Mouse (Mus musculus) embryonic facial prominence, embryonic 11.5 days (tissue): ENCODE data around the gene Usp29. TPM values are rescaled to one million over a fixed set of nuclear protein-coding genes. Genes with fewer than 3 reads are reported as not detected.

Experiments used
- ATAC-seq: fragments of 200-750 bp; cut with Nextera tagmentation; replicated peaks from 2 replicates; pipeline ENCODE4 v1.8.0; 2017; ENCODE audit warnings: low read depth; ENCODE audit not compliant: insufficient number of reproducible peaks, low FRiP score, low TSS enrichment
- DNase-seq: peaks from one replicate; pipeline ENCODE4 v3.0.0-alpha.2; 2015; ENCODE audit warnings: low spot score
- H3K27ac ChIP-seq: fragments of 300-500 bp; sonication (generic); replicated peaks from 2 replicates; pipeline ENCODE4 v1.5.1; 2014; ENCODE audit warnings: mild to moderate bottlenecking, low read depth, low read length, control low read depth
- H3K27me3 ChIP-seq: fragments of 300-500 bp; sonication (generic); 2 replicates; pipeline ENCODE4 v1.6.1; 2014; ENCODE audit warnings: mild to moderate bottlenecking, low read length, moderate library complexity, mixed read lengths; ENCODE audit not compliant: control insufficient read depth, insufficient read depth
- H3K36me3 ChIP-seq: fragments of 300-500 bp; sonication (generic); replicated peaks from 2 replicates; pipeline ENCODE4 v1.6.1; 2014; ENCODE audit warnings: low read depth, mild to moderate bottlenecking, low read length, moderate library complexity, mixed read lengths; ENCODE audit not compliant: control insufficient read depth, insufficient read depth
- H3K4me1 ChIP-seq: fragments of 300-500 bp; sonication (generic); 2 replicates; pipeline ENCODE4 v1.6.1; 2014; ENCODE audit warnings: low read length, mixed read lengths; ENCODE audit not compliant: control insufficient read depth, insufficient read depth
- H3K4me2 ChIP-seq: fragments of 300-500 bp; sonication (generic); 2 replicates; pipeline ENCODE4 v1.6.1; 2014; ENCODE audit warnings: low read depth, mild to moderate bottlenecking, control low read depth, low read length, moderate library complexity
- H3K4me3 ChIP-seq: fragments of 300-500 bp; sonication (generic); 2 replicates; pipeline ENCODE4 v1.5.1; 2014; ENCODE audit warnings: low read depth, low read length, control low read depth
- H3K9ac ChIP-seq: fragments of 300-500 bp; sonication (generic); replicated peaks from 2 replicates; pipeline ENCODE4 v1.6.1; 2014; ENCODE audit warnings: mild to moderate bottlenecking, control low read depth, low read length
- H3K9me3 ChIP-seq: fragments of 300-500 bp; sonication (generic); replicated peaks from 2 replicates; pipeline ENCODE4 v1.6.1; 2016; ENCODE audit warnings: mild to moderate bottlenecking, low read length, inconsistent platforms, mixed read lengths; ENCODE audit not compliant: control insufficient read depth
- WGBS: fragments of 180-500 bp; shearing (Covaris S2); extraction: QIAGEN DNeasy Blood & Tissue Kit; methylation state at CpG from one replicate; pipeline ENCODE4 v1.1.7; 2014; 5-methylcytosine and 5-hydroxymethylcytosine counted together
- polyA plus RNA-seq: library from polyadenylated mRNA; unstranded; fragments of >200 nt; fragmentation: Nextera tagmentation; extraction: Ambion mirVana; gene quantifications from 2 replicates; pipeline ENCODE4 v1.2.1, GENCODE M21; 2014

Gene Usp29
- polyA plus RNA-seq, 1 experiment from 2014 or later: 15.2 TPM

GRCm38 (mm10) chr7:6911731-6912130, 181.4 kb downstream of the Usp29 start:
- Histone ChIP-seq H3K27ac (no peak overlapping the region), H3K36me3 (no peaks in the 10 kb centered on the region), H3K27me3 (no peaks in the 10 kb centered on the region), H3K9me3 (no peaks in the 10 kb centered on the region), H3K4me1 (peaks cover 5% of the 10 kb centered on the region), H3K9ac (no peak overlapping the region), H3K4me3 (no peak overlapping the region), H3K4me2 (no peak overlapping the region)
- WGBS: 81% methylated on average over 5 of the region's 5 CpGs
- DNase-seq (no peak), ATAC-seq (no peak)

GRCm38 (mm10) chr7:6913439-6914380, 183.3 kb downstream of the Usp29 start:
- 10% methylated on average over 30 of the region's 30 CpGs for WGBS
- no peaks in the 10 kb centered on the region for H3K36me3 ChIP-seq
- H3K4me3 ChIP-seq: peak overlapping the region; percentile 25; the same call in 1 of the 2 replicates

GRCm38 (mm10) chr7:6917126-6917525, 186.7 kb downstream of the Usp29 start:
- Histone ChIP-seq H3K27me3 (no peaks in the 10 kb centered on the region), H3K4me1 (peaks cover 5% of the 10 kb centered on the region), H3K4me3 (no peak overlapping the region), H3K27ac (no peak overlapping the region), H3K9me3 (no peaks in the 10 kb centered on the region), H3K9ac (no peak overlapping the region), H3K36me3 (no peaks in the 10 kb centered on the region), H3K4me2 (no peak overlapping the region)
- WGBS: 38% methylated on average over 5 of the region's 5 CpGs
- ATAC-seq (no peak), DNase-seq (no peak)

More at GRCm38 (mm10) chr7:6913439-6914380, 183.3 kb downstream of the Usp29 start:
- Histone ChIP-seq H3K9me3 (no peaks in the 10 kb centered on the region), H3K27ac (peak overlapping the region; percentile 71; the same call in 1 of the 2 replicates), H3K9ac (peak overlapping the region; percentile 30), H3K4me1 (peaks cover 5% of the 10 kb centered on the region), H3K27me3 (no peaks in the 10 kb centered on the region), H3K4me2 (peak overlapping the region; percentile 46)
- ATAC-seq (peak; percentile 77), DNase-seq (peak; percentile 83)

- Histone ChIP-seq H3K27ac (no peak overlapping the region), H3K9me3 (no peaks in the 10 kb centered on the region), H3K4me1 (peaks cover 3% of the 10 kb centered on the region), H3K4me2 (no peak overlapping the region), H3K36me3 (no peaks in the 10 kb centered on the region), H3K9ac (0 out of 2 replicates have a peak overlapping the region, but pooled peaks have one; percentile 9), H3K27me3 (no peaks in the 10 kb centered on the region), H3K4me3 (no peak overlapping the region)
- ATAC-seq (0 out of 2 replicates have a peak, but pooled peaks have one; percentile 63), DNase-seq (peak; percentile 93)
- WGBS: 12% methylated on average over 10 of the region's 10 CpGs
Measured at GRCm38 (mm10) chr7:6918267-6918666, 187.9 kb downstream of the Usp29 start.

- no peaks in the 10 kb centered on the region for H3K27me3 ChIP-seq
- H3K4me3 ChIP-seq: no peak overlapping the region
- WGBS: 86% methylated on average over 1 of the region's 1 CpGs
- H3K4me1 ChIP-seq: peaks cover 3% of the 10 kb centered on the region
- ATAC-seq: peak; percentile 70
- no peak overlapping the region for H3K27ac ChIP-seq
- DNase-seq: no peak
- H3K9me3 ChIP-seq: no peaks in the 10 kb centered on the region
- H3K4me2 ChIP-seq: no peak overlapping the region
- no peaks in the 10 kb centered on the region for H3K36me3 ChIP-seq
- H3K9ac ChIP-seq: no peak overlapping the region
Measured at GRCm38 (mm10) chr7:6919131-6919870, 188.9 kb downstream of the Usp29 start.

- no peaks in the 10 kb centered on the region for H3K27me3 ChIP-seq
- no peak overlapping the region for H3K4me2 ChIP-seq
- H3K9me3 ChIP-seq: no peaks in the 10 kb centered on the region
- no peaks in the 10 kb centered on the region for H3K4me1 ChIP-seq
- no peak overlapping the region for H3K27ac ChIP-seq
- no peak for ATAC-seq
- no peak overlapping the region for H3K4me3 ChIP-seq
- 96% methylated on average over 3 of the region's 3 CpGs for WGBS
- H3K9ac ChIP-seq: no peak overlapping the region
- H3K36me3 ChIP-seq: no peaks in the 10 kb centered on the region
- no peak for DNase-seq
Measured at GRCm38 (mm10) chr7:6923515-6923914, 193.1 kb downstream of the Usp29 start.

GRCm38 (mm10) chr7:6925926-6926730, 195.8 kb downstream of the Usp29 start:
- H3K4me2 ChIP-seq: no peak overlapping the region
- no peak overlapping the region for H3K9ac ChIP-seq
- no peaks in the 10 kb centered on the region for H3K27me3 ChIP-seq
- no peaks in the 10 kb centered on the region for H3K36me3 ChIP-seq
- 69% methylated on average over 7 of the region's 7 CpGs for WGBS
- H3K27ac ChIP-seq: no peak overlapping the region
- no peak for DNase-seq
- peak; percentile 66 for ATAC-seq
- H3K4me3 ChIP-seq: no peak overlapping the region
- H3K9me3 ChIP-seq: no peaks in the 10 kb centered on the region
- no peaks in the 10 kb centered on the region for H3K4me1 ChIP-seq
